Mouse (Mus musculus) retina, postnatal 7 days (tissue): ENCODE results near the gene Trip4.

Source experiments
- DNase-seq: peaks from one replicate; pipeline ENCODE4 v3.0.0-alpha.2; 2012; ENCODE audit warnings: low read depth, low spot score

Trip4 gene

DNA sequence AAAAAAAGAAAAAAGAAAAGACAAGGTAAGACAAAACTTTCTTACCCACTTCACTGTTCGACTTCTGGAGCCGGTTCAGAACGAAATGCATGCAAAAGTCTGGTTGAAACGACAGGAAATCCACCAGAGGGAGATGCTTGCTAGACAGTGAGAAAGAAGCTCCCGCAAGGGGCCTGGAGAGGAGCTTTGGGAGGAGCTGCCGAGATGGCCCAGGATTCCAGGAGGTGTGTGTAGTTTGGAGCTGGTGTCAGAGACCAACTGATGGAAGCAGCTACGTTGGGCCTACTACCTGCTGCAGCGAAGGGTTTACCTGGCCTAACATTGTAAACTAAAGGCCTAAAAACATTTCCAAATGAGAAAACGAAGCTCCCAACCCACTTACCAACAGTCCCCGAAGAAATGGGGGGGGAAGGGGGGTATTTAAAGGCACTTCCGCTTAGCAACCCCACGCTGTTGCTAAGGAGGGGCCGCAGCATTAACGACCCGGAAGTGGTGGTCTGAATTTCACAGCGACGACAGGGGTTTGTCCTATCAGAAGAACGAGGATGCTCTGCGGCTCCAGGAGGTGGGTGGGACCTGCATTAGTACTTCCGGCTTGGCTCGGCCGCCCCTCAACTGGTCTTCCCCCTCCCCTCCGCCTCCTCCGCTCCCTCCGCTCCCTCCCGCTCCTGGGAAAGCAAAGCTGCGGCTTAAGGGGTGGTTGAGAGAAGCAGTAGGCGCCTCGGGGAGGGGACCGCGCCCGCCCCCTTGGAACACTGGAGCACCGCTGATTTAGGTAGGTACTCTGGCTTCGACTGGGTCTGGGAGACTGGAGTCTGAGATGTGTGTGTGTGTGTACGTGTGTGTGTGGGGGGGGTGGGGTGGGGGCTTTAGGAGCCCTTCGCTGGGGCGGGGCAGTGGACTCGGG lies at the start of gene Trip4, which contains the start of gene Csnk1g1:
Trip4 (minus strand) TSS at position 401 of the 907 bp plus-strand sequence.
Csnk1g1 (plus strand) TSS at position 531 of the 907 bp plus-strand sequence.
- DNase-seq, result peak; percentile 94

DNA sequence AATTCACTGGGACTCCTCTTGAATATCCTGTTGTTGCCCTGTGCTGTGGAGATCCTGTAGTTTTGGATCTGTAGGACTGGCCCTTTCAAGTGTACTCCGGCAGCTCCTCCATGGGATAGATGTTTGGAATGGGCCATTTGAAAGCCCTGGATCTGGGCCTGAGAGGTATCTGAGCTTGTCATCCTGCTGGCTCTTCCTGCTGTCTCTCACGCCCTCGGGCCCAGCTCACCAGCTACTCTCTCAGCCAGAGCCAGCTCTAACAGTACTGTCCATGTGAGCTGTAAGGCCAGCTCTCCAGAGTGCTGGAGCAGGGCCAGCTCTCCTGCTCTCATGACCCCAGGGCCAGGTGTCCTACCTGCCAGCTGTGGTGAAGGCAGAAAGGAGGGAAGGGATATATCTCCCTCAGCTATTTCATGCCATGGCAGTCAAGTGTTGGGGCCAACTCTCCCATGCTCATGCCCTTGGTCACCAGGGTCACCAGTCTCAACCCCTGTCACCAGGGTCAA lies 42.5 kb upstream of the Trip4 start:
- DNase-seq, result no peak

DNA sequence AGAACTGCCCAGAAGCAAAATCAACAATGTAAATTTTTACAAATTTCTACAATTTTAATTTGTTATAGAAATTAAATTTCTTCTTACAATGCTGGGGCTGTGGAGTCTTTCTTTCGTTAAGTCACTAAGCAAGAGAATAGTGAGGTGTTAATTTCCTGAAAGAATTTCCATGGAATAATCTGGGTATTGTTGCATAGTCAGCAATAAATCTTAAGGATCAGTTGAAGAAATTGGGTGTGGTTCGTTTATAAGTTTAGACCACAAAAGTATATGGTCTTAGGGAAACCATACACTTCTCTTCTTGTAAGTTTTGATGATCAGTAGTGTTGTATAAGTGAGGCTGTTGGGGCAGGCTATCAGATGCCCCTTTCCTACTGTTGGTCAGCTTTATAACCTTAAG lies 29.0 kb upstream of the Trip4 start:
- DNase-seq, result no peak

DNA sequence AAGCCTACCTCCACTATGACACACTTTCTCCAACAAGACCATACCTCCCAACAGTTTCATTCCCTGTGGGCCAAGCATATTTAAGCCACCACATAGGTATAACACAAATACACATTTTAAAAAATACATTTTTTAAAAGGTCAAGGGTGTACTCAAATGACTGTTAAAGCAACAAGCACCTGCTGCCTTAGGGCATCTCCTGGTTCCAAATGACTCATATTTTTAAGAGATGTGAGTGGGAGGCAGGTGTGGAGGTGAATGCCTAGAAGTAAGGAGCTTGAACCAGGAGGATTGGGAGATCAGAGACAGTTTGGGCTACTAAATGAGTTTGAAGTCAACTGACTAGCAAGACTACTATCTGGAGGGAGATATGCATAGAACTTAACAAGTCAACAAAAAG lies 21.2 kb upstream of the Trip4 start:
- DNase-seq, result no peak

DNA sequence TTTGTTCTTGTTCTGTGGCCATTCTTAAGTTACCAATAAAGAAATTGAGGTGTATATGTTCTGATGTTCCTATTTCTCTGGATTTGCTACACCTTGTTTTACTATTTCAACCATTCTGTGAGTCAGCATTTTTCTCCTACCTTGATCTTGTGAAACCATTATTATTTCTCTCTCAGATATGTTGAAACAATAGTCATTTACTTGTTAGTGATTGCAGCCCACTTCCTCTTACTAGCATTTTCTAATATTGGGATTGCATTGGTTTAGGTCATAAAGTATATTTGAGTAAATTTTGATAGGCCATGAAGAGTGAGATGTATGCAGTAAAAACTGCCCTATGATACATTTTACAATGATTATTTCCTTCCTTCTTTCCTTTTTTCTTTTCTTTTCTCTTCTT lies 19.9 kb upstream of the Trip4 start:
- DNase-seq, result no peak

DNA sequence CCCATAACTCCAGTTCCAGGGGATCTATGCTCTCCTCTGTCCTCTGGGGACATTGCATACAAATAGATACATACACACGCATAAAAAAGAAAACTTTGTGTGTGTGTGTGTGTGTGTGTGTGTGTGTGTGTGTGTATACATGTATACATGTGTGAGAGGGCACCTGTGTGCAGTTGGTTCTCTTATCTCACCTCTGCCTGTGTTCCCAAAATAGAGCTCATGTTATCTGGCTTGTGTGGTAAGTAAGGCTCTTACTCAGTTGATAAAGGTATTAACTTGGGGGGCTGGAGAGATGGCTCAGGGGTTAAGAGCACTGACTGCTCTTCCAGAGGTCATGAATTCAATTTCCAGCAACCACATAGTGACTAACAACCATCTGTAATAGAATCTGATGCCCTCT lies 8.4 kb upstream of the Trip4 start:
- DNase-seq, result no peak

DNA sequence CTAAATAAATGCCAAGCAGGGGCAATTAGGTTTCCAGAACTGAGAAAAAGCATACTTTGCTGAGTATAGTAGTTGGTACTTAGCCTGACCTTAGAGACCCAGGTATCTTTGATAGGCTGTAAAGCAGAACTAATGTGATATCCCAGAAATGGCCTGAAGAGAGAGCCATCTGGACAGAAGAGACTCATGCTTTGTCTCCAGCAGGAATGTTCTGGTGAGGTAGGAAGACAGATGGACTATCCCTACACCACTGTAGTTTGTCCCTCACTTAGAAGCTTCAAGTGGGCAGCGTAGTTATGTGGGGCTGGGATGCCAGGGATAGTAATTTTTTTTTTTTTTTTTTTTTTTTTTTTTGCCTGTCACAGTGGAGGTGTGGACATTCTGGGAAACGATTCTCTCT lies 5.4 kb upstream of the Trip4 start:
- no peak for DNase-seq

DNA sequence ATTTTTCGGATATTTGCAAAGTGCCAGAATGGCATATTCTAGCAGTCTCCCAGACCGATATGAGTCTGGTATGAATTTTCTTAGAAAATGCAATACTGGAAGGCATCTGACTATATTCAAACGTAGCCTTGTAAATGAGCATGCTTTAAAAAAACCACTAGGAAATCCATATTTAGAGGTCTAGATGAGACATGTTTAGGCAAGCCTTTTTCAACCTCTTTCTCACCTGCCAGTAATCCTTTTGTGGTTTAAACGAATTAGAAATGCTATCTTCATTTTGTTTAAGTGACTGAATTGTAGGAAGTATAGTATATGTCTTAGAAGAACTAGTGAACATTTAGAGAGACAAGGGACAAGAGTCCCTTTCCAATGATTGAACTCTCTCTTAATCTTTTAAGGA lies 1.2 kb upstream of the Trip4 start:
- no peak for DNase-seq

DNA sequence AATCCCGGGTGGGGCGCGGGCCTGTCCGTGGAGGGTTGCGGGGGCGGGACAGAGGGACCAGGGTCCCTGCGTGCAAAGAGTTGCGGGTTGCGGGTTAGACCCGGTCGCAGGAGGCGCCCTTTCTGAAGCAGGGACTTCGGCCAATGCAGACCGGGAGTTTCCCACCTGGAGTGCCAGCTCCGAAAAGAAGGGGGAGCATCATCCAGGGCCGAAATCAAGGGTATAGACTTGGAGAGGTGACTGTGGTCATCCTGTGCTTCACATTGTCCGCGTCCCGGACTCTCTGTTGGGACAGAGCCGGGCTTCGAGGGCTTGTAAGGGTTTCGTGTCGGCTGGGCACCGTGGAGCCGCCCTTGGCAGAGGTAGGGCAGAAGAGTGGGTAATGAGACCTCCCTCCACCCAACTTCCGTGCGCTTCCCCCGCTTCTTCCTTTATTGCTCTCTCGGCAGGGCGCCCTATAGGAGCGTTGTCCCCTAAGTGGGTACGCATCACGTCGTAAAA lies 757 bp upstream of the Trip4 start:
- no peak for DNase-seq

DNA sequence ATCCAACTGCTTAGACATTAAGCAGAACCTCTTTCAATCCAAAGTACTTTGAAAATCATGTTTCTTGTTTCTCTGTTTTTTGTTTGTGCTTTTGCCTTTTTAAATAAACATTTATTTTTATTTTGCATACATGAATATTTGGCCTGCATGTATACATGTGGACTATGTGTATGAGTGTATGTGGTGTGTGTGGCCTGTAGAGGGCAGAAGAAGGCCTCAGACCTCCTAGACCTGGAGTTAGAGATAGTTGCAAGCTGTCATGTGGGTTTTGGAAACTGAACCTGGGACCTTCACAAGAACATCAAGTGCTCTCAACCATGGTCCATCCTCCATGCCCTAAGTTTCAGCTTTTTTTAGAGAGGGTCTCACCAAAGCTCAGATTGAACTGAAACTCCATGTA lies 5.2 kb downstream of the Trip4 start:
- no peak for DNase-seq

DNA sequence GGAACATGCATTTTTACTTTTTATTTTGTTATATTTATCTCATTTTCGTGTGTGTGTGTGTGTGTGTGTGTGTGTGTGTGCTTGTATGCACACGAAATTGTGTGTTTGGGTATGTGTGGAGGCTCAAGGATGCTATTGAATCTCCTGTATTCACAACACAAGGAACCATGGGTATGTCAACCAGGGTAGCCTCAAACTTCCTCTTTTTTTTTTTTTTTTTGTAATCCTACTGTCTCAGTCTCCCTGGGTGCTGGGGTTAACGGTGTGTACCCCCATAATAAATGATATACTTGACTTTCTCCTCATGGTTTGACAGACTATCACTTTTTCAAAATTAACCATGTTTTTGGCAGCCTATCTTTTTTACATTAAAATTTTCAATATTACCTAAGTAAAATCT lies 5.7 kb downstream of the Trip4 start:
- DNase-seq, result no peak

DNA sequence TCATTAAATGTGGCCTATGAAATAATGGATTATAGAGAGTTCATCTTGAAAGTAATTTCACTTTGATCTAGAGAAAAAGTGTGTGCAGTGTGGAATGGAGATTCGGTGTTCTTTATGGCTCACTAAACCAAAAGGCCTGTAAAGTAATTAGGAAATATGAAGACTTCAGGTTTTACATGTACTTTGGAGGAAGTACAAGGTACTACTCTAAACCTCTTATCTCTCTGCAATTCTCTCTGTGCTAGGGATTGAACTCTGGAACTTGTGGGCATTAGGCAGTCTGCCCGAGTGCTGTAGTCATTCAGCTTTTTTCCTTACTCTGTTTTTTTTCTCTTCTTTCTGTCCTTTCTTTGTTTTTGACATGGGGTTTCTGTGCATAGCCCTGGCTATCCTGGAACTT lies 11.6 kb downstream of the Trip4 start:
- DNase-seq, result no peak

DNA sequence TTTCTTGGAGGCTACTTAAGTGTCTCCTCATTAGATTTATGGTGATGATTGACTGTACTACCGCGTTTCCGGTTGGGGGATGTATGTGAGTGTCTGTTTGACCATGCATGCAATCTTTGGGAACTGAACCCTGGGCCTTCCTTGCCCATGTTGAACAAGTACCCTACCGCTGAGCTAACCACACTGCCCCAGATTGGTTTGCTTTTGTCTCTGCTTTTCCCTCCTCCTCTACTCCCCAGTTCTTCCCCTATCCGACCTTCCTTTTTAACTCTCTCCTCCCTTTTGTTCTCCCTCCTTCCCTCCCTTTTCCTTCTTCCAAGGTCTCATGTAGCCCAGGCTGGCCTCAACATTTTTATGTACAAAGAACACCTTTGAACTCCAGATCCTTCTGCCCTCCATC lies 17.5 kb downstream of the Trip4 start:
- no peak for DNase-seq

DNA sequence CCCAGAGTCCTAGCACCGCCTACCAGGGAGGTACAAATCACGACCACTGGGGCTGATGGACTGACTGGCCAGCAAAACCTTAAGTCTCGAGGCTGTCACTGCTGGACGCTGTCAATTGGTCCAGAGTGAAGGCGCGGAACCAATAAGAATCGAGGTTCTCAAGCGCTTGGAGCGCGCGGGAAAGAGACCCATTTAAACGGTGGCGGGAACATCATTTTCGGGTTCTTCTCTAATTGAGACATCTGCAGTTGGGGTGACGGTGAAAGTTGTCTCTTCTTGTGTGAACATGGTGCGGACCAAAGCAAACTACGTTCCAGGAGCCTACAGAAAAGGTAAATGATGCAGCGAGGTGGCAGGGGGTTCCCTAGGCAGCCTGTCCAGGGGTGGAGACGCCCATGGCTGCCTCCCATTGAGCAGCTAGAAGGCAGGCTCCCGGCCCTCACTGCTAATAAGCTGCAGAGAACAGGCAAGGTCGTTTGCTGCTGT lies 18.4 kb downstream of the Trip4 start, which contains the start of gene Pclaf:
Pclaf (plus strand) TSS at position 95 of the 486 bp plus-strand sequence.
- DNase-seq, result peak; percentile 53

DNA sequence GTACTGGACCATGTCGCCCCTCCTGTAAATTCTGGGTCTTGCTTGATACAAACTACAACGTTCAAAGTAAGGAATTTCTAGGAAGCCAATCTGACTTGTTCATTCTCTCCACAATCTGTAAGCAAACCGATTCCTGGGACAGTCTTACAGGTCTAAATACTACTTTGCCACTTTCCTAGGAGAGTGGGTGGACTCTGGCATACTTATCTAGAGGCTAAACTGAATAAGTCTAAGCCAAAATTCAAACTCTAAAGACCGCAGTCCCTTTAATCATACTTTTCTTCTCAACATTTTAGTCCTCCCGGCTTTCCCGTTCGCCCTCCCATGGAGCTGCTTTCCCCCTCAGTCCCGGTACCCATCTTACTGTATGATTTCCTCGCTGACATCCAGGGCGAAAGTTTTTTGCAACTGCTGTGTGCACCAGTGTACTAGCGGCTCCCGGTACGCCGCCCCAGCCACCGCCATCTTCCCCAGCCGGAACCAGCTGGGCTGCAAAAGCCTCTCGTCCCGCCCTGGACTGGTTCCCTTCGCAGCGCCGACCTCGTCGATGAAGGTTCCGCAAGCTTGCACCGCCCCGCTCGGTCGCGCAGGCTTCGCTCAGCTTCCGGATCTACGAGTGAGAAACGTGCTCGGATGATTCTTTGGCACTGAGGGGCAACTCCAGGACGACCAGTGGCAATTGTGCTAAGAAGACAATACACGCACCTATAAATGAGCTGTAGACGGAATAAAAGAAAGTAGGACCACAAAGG lies 23.9 kb downstream of the Trip4 start:
- DNase-seq, result peak; percentile 80

DNA sequence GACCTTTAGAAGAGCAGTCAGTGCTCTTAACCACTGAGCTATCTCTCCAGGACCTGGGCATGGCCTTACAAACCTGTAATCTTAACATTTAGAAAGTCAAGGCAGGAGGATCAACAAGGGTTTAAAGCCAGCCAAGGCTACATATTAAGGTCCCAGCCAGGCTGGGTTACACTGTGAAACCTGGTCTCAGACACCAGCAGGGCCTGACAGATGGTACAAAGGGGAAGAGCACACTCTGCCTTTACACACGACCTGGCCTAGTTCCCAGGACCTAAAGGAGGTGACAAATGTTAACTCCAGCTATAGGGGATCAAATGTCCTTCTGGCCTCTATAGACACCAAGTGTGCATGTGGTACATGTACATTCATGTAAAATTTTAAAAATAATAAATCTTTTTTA lies 48.9 kb downstream of the Trip4 start:
- DNase-seq, result no peak

DNA sequence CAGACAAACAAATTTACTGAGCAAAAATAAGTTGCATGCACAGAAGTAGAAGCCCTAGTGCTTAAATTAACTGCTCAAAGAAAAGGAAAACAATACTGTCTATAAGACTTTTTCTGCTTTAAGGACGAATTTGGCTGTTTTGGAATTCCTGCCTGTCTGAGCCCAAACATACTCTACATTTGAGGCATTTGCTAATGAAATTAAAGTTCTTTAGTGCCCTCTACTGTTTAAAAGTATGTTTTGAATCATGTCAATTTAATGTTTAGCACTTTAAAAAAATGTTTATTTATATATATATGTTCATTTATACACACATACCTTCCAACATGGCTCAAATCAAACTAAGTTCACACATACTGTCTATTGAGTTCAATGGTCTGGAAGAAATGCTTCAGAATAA lies 58.4 kb downstream of the Trip4 start:
- DNase-seq, result no peak

DNA sequence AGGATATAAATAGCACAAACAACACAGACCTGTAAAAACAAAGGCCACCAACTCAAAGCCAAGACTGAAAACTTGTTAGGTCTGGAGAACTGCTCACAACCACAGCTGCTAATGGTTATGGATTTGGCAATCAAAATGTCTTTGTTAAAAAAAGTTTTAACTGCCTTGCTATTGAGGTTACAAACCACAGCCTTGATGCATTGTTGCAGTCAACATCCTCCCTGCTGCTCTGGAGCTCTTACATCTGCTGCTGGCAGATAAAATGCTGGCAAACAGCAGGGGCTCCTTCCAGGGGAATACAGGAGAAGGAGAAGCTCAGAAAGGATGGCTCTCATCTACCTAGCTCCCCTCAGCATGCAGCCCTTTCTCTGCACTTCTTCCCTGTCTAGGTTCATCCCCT lies 60.4 kb downstream of the Trip4 start:
- DNase-seq, result no peak

DNA sequence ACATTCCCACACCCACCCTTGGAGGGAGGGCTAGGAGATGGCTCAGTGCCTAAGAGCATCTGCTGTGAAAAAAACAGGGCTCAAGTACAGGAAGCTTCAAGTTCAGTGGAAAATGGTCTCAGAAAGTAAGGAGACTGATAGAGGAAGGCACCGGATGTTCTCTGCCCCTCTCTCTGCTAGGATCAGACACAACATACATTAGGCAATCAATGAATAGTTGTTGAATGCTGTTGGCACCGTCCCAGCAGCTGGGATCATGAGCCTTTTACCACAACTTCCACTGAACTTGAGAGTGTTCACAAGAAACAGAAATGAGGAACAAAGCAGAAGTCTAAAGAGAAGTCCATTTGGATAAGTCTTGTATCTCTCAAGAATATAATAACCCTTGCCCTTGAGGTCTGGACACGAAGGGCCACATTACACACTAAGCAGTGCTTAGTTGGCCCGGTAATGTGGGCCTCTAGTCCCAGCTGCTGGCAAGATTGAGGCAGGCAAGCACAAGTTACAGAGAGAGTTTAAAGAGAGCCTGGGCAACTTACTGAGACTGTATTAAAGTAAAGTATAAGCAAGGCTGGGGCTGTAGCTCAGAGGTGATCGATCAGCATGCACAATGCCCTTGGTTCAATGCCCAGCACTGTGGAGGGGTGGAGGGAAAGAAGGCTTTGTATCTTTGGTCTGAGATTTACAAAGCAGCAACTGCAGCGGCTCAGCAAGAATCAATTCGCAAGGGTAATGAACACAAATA lies 64.0 kb downstream of the Trip4 start:
- no peak for DNase-seq

DNA sequence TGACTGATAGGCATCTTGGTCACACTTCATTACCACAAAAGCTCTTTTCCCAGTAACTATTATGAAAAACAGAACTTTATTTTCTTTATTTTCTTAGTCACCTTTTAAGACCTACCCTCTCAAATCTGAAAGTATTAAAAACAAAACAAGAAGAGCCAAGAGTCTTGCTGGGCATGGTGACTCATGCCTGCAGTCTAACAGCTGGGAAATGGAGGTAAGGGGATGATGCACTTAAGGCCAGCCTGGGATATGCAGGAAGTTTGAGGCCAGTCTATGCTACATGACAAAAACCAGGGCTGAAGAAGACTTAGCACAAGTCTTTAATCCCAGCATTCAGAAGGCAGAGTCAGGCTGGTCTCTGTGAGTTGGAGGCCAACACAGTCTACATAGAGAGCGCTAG lies 68.8 kb downstream of the Trip4 start:
- DNase-seq, result no peak

DNA sequence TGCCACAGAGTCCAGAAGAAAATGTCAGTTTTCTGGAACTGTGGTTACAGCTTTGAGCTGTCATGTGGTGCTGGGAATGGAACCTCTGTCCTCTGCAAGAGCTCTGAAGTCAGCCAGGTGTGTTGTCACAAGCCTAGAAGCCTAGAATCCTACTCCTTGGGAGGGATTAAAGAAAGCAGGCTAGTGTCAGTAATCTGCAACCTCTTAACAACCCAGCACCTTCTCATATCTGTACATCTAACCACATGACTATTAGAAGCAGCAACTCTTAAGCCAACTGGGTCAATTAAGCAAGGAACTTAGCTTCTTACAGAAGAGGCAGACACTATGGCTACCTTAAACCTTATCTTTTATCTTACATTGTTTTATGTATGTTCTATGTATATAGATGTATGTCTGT lies 71.7 kb downstream of the Trip4 start:
- DNase-seq, result no peak
